8 mouse cellular contexts compared by ENCODE assay signal in genomic region chr7:102440822-102441656, GRCm38 (mm10). TPM values are rescaled to one million over a fixed set of nuclear protein-coding genes. Genes with fewer than 3 reads are reported as not detected.
DNase-seq lines count a peak whose midpoint lies in the region; ATAC-seq and TF ChIP-seq lines count a peak whose summit lies in the region.

No protein-coding gene starts in this region.

- H3K9ac ChIP-seq in heart, postnatal 0 days (replicated peaks; ENCODE audit: low read depth, low read length) = no peak overlapping the region
- H3K9ac ChIP-seq in midbrain, embryonic 12.5 days (replicated peaks) = peak overlapping the region; percentile 89; the same call in 1 of the 2 replicates

- CTCF ChIA-PET in Patski (lab: Charles Lee) = interaction anchor here (0.8 to 1.1 kb wide), 2 partner anchors 8 to 190 kb away, joined by 3 read pairs; no protein-coding TSS in a partner anchor

- no peak overlapping the region; the same call in 1 of the 2 replicates for H3K4me3 ChIP-seq in kidney, adult 2 months (ENCODE audit: insufficient read depth, low read depth, low read length)
- H3K4me3 ChIP-seq in heart, postnatal 0 days (ENCODE audit: low read depth, low read length) = peak overlapping the region; percentile 85
- peak overlapping the region; percentile 87 for H3K4me3 ChIP-seq in midbrain, embryonic 12.5 days

- DNase-seq in kidney, adult 2 months = peak; percentile 3
- DNase-seq in kidney, postnatal 4 days = no peak
- no peak for DNase-seq in Patski (ENCODE audit: low read depth, low spot score)
- no peak for DNase-seq in heart, postnatal 0 days (ENCODE audit: low spot score)
- no peak for DNase-seq in thymus, postnatal 36 days
- DNase-seq in layer of hippocampus, postnatal 25 days (ENCODE audit: extremely low spot score in 1 of 2, low spot score in 1 of 2) = no peak
- no peak for DNase-seq in left cerebral cortex, postnatal 25 days (ENCODE audit: low spot score in 2 of 2)

- in situ Hi-C loops in Patski (cut with MboI; ENCODE audit: low pct_unique_long_range_greater_than_20kb) = no loop called here

- no peak for TF ChIP-seq POLR2A in kidney, adult 2 months (IDR thresholded peaks at IDR 0.05; ENCODE audit: low read depth, low read length)

- TF ChIP-seq EP300 in heart, postnatal 0 days (IDR thresholded peaks at IDR 0.05; ENCODE audit: low read depth) = no peak

- H3K4me2 ChIP-seq in heart, postnatal 0 days (ENCODE audit: low read depth, low read length) = peak overlapping the region; percentile 50
- peak overlapping the region; percentile 76; the same call in 1 of the 2 replicates for H3K4me2 ChIP-seq in midbrain, embryonic 12.5 days (replicated peaks)

- H3K27ac ChIP-seq in kidney, adult 2 months (ENCODE audit: insufficient read depth, low read depth, low read length) = no peak overlapping the region
- no peak overlapping the region for H3K27ac ChIP-seq in heart, postnatal 0 days (ENCODE audit: low read depth)
- peak overlapping the region; percentile 83; the same call in 1 of the 2 replicates for H3K27ac ChIP-seq in midbrain, embryonic 12.5 days (replicated peaks)

- intact Hi-C loops in left cerebral cortex, postnatal 25 days (cut with DNase I) = no loop called here

- POLR2A ChIA-PET in Patski (lab: Charles Lee) = no interaction called here

- no peak for TF ChIP-seq CTCF in kidney, adult 2 months (conservative IDR thresholded peaks at IDR 0.05; ENCODE audit: insufficient read depth, insufficient read length, low read depth, low read length)
- no peak for TF ChIP-seq CTCF in Patski (IDR thresholded peaks at IDR 0.05)
- no peak for TF ChIP-seq CTCF in heart, postnatal 0 days (IDR thresholded peaks at IDR 0.05; ENCODE audit: low read depth)

- no peaks in the 10 kb centered on the region for H3K9me3 ChIP-seq in heart, postnatal 0 days (replicated peaks; ENCODE audit: control insufficient read depth, low read length)
- no peaks in the 10 kb centered on the region for H3K9me3 ChIP-seq in midbrain, embryonic 12.5 days

- H3K27me3 ChIP-seq in kidney, adult 2 months (replicated peaks; ENCODE audit: control insufficient read depth, insufficient read depth, low read length) = no peaks in the 10 kb centered on the region
- H3K27me3 ChIP-seq in Patski = no peaks in the 10 kb centered on the region
- H3K27me3 ChIP-seq in heart, postnatal 0 days (ENCODE audit: control insufficient read depth, insufficient read depth, low read length) = no peaks in the 10 kb centered on the region
- H3K27me3 ChIP-seq in midbrain, embryonic 12.5 days = peaks cover 9% of the 10 kb centered on the region; the same call in 1 of the 2 replicates

- peak; percentile 0 for ATAC-seq in Patski
- no peak for ATAC-seq in heart, postnatal 0 days (ENCODE audit: insufficient read depth, low read depth)
- peak; percentile 4; the same call in 1 of the 2 replicates for ATAC-seq in midbrain, embryonic 12.5 days (ENCODE audit: low FRiP score, low read depth)

- H3K4me1 ChIP-seq in kidney, adult 2 months (ENCODE audit: control insufficient read depth, insufficient read depth, low read length) = no peaks in the 10 kb centered on the region
- peaks cover 11% of the 10 kb centered on the region for H3K4me1 ChIP-seq in heart, postnatal 0 days (ENCODE audit: control insufficient read depth, insufficient read depth)
- H3K4me1 ChIP-seq in midbrain, embryonic 12.5 days = peaks cover 19% of the 10 kb centered on the region

- 57% methylated on average over 15 of the region's 15 CpGs for WGBS in kidney, adult 2 months
- 52% methylated on average over 15 of the region's 15 CpGs for WGBS in heart, postnatal 0 days
- 57% methylated on average over 15 of the region's 15 CpGs for WGBS in midbrain, embryonic 12.5 days

- H3K36me3 ChIP-seq in kidney, adult 2 months (ENCODE audit: control insufficient read depth, insufficient read depth, low read length) = no peaks in the 10 kb centered on the region
- peaks cover 9% of the 10 kb centered on the region; the same call in 1 of the 2 replicates for H3K36me3 ChIP-seq in heart, postnatal 0 days (replicated peaks; ENCODE audit: control insufficient read depth, insufficient read depth, low read length)
- H3K36me3 ChIP-seq in midbrain, embryonic 12.5 days = peaks cover 8% of the 10 kb centered on the region

RNA-seq across cellular contexts. Expression of gene Rrm1, which starts 0.5 kb away (rescaled TPM):
- polyA plus RNA-seq in kidney, adult 2 months (2012; rRNA removed) = 5.2 and 6.3 TPM in 2 replicates
- polyA plus RNA-seq in Patski (2021) = 85.9 TPM
- total RNA-seq in heart, postnatal 0 days (2014; rRNA removed; ENCODE audit: low replicate concordance) = 58.2 and 102 TPM in 2 replicates
- polyA plus RNA-seq in heart, postnatal 0 days (2015; fragmentation: Nextera tagmentation; extraction: Ambion mirVana) = 34.4 and 36.4 TPM in 2 replicates
- 166 and 169 TPM in 2 replicates for polyA plus RNA-seq in midbrain, embryonic 12.5 days (2016; fragmentation: Nextera tagmentation; extraction: Ambion mirVana)
- total RNA-seq in layer of hippocampus, postnatal 25 days (2021) = 10 to 100 TPM; 10.2 to 10.8 TPM
- total RNA-seq in left cerebral cortex, postnatal 25 days (2021) = 10 to 100 TPM; 10.1 to 10.2 TPM

RNA-seq across cellular contexts. Expression of gene Olfr543, which starts 40.4 kb away (rescaled TPM):
- polyA plus RNA-seq in kidney, adult 2 months (2012; rRNA removed) = not detected in 2 replicates
- polyA plus RNA-seq in Patski (2021) = not detected
- not detected in 2 replicates for total RNA-seq in heart, postnatal 0 days (2014; rRNA removed; ENCODE audit: low replicate concordance)
- not detected in 2 replicates for polyA plus RNA-seq in heart, postnatal 0 days (2015; fragmentation: Nextera tagmentation; extraction: Ambion mirVana)
- polyA plus RNA-seq in midbrain, embryonic 12.5 days (2016; fragmentation: Nextera tagmentation; extraction: Ambion mirVana) = 0.46 and 0.80 TPM in 2 replicates
- total RNA-seq in layer of hippocampus, postnatal 25 days (2021) = not detected
- not detected for total RNA-seq in left cerebral cortex, postnatal 25 days (2021)

RNA-seq across cellular contexts. Expression of gene Olfr544, which starts 47.1 kb away (rescaled TPM):
- polyA plus RNA-seq in kidney, adult 2 months (2012; rRNA removed) = not detected in 2 replicates
- polyA plus RNA-seq in Patski (2021) = not detected
- not detected in 2 replicates for total RNA-seq in heart, postnatal 0 days (2014; rRNA removed; ENCODE audit: low replicate concordance)
- not detected in 2 replicates for polyA plus RNA-seq in heart, postnatal 0 days (2015; fragmentation: Nextera tagmentation; extraction: Ambion mirVana)
- 0.20 and 0.24 TPM in 2 replicates for polyA plus RNA-seq in midbrain, embryonic 12.5 days (2016; fragmentation: Nextera tagmentation; extraction: Ambion mirVana)
- total RNA-seq in layer of hippocampus, postnatal 25 days (2021) = not detected
- not detected for total RNA-seq in left cerebral cortex, postnatal 25 days (2021)

RNA-seq across cellular contexts. Expression of gene Olfr545, which starts 58.3 kb away (rescaled TPM):
- not detected in 2 replicates for polyA plus RNA-seq in kidney, adult 2 months (2012; rRNA removed)
- polyA plus RNA-seq in Patski (2021) = not detected
- not detected in 2 replicates for total RNA-seq in heart, postnatal 0 days (2014; rRNA removed; ENCODE audit: low replicate concordance)
- polyA plus RNA-seq in heart, postnatal 0 days (2015; fragmentation: Nextera tagmentation; extraction: Ambion mirVana) = not detected in 2 replicates
- 0.11 and 0.14 TPM in 2 replicates for polyA plus RNA-seq in midbrain, embryonic 12.5 days (2016; fragmentation: Nextera tagmentation; extraction: Ambion mirVana)
- total RNA-seq in layer of hippocampus, postnatal 25 days (2021) = not detected
- not detected for total RNA-seq in left cerebral cortex, postnatal 25 days (2021)
